Mouse (Mus musculus): ENCODE data around the gene Gnpnat1.
"Not testable (repeated sequence)": the region's sequence is repeated elsewhere in the genome, so short reads cannot be mapped to it uniquely, and the experiment has no call there.

Gnpnat1 gene

DNA sequence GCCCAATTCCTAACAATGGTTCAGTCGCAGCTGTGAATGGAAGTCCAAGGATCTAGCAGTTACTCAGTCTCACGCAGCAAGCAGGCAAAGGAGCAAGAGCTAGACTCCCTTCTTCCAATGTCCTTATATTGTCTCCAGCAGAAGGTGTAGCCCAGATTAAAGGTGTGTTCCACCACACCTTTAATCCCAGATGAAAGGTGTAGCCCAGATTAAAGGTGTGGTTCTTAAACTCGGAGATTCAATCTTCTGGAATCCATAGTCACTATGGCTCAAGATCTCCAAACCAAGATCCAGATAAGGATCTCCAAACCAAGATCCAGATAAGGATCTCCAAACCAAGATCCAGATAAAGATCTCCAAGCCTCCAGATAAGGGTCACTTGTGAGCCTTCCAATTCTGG, at the start of gene Gnpnat1:
Gene Gnpnat1, minus strand, starts transcription at position 101 of the 400 bp plus-strand sequence.
- not testable (repeated sequence) for DNase-seq

DNA sequence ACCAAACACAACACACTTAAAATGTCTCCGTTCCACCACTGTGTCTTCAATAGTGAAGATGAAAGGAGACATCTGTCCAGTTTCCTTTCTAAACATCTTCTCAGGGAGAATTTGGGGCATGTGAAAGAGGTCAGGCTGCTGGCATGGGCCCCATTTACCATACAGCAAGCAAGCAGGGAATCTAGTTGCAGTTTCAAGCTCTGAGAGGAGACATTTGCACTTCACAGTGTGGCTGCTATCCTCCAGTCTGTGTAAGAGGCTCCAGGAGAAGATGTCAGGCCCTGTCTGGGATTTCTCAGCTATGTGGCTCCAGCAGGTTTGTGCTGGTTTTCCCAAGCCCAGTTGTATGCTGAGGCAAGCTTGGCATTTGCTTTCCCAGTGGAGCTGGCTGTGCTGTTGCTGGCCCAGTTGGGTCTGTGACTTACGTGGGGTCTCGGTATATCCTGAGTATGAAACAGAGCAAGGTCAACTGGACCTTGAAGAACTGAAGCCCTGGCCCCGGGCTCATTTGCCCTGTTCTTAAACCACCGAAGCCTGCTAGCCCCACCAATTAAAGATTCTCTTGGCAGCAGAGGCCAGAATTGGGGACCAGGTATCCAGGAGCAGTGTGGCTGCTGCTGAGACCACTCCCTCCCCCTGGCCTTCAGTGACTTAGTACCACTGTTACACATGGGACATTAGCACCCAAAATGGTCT, 49.0 kb upstream of the Gnpnat1 start:
- no peak for DNase-seq

DNA sequence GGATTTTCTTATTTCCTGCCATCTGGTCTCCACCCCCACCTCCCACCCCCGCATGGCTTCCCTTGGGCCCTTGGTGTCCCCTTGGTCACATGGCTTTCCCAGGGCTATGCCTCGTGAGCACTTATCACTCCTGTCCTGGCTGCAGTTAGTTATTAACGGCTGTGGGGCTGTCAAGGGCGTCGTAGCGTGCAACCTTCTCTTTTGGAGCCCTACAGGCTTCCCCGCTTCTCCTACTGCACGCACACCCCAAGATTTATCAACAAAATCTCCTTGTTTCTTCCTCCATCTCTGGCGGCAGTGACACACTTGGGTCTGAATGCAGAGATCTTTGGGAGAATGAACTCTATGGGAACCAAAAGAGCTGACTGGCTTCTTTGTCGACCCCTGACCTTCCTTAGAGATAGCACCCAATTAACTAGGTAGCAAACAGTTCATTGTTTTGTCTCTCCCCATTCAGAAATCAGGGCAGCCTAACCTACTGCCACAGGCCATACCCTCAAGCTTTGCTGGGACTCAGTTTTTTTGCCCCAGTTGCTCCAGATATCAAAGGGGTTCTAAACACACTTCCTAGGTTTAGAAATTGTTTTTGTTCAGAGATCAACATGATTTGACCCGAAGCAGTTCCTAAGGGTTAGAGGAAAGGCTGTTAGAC, 48.3 kb upstream of the Gnpnat1 start:
- no peak for DNase-seq

- DNase-seq: no peak
Measured at GRCm38 (mm10) chr14:45452148-45452547, 47.4 kb upstream of the Gnpnat1 start.

DNA sequence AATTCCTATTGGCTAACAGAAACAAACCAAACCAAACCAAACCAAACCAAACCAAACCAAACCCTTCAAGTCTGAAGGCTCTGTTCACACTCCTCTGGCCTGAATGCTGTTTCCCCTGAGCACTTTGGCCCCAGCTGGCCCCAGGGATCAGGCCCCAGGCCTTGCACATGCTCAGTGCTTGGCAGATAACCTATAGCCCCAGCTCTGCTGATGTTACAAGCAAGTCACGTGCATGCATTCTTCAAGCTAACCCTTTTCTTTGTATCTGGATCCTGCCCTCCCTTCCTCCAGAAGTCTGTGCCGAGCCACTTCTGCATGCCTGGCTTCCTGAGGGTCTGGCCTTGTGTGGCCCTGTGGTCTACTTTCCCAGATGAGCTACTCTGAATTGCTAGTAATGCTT, 46.4 kb upstream of the Gnpnat1 start:
- DNase-seq: no peak

- no peak for DNase-seq
Measured at GRCm38 (mm10) chr14:45446777-45447176, 42.1 kb upstream of the Gnpnat1 start.

DNA sequence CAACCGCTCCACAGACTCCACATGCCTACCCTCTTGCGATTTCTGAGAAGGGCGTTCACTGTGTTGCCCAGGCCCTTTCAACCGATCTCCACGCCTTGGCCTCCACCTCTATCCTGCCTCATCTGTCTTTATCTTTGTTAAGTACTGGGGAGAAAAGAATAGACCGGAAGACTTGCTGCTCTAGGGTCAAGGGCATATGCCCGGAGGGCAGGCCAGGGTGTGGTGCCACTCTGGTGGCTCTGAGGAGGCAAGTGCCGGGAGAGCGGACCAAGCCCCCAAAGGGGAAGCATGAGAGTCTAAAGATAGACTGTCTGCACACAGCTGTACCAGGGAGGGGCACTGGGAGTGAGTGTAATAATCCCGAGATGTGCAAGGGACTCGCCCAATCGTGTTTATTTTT, 40.7 kb upstream of the Gnpnat1 start:
- DNase-seq: no peak

- no peak for DNase-seq
Measured at GRCm38 (mm10) chr14:45444870-45445269, 40.2 kb upstream of the Gnpnat1 start.

GRCm38 (mm10) chr14:45442781-45443560, 38.3 kb upstream of the Gnpnat1 start:
- DNase-seq: no peak

DNA sequence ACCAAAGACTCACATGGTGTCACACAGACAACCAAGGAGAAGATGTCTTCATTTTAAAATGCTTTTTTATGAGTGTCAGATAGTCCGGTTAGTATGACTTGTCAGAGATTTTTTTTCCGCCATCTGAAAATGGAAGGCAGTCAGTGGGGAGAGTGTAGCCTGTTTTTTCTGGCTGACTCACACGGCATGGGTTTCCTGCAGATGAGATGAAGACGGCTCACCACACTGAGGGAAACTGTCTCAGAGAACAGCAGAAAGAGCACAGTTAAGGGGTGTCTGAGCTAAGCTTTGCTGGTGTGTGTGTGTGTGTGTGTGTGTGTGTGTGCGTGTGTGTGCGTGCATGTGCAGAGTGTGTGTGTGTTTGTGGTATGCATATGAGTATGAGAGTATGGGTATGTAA, 36.6 kb upstream of the Gnpnat1 start:
- DNase-seq: no peak

- DNase-seq: no peak
Measured at GRCm38 (mm10) chr14:45439387-45439786, 34.7 kb upstream of the Gnpnat1 start.

GRCm38 (mm10) chr14:45438931-45439275, 34.2 kb upstream of the Gnpnat1 start:
- DNase-seq: no peak

DNA sequence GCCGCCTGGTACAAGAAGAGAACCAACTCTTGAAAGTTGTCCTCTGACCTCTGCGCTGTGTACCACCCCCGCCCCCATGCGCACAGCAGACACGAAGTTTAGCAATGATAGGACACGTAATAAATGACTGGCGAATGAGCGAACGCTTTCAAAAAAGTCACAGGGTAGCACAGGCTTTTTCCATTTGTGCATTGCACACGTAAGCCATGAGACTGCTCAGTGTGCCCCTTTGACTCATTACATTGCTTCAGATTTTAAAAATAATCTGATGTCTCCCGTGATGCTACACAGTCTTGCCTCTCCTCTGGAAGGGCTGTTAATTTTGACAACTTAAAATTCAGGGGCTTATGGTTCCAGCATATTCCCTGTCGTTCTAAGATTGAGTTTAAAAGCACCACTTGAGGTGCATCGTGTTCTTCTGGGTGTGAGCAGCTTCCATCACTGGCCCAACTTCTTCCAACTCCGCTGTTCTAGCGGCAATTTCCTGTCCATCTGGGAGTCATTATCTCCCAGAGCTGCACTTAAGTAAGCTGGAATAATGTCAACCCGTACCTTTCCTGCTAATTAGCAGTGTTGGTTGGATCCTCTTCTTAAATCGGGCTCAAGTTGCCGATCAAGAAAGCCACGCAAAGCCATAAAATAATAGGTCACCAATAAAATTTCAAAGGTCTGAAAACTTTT, 33.7 kb upstream of the Gnpnat1 start:
- DNase-seq: no peak

- no peak for DNase-seq
Measured at GRCm38 (mm10) chr14:45434220-45434619, 29.5 kb upstream of the Gnpnat1 start.

- DNase-seq: peak; percentile 35 to 41
Measured at GRCm38 (mm10) chr14:45432003-45432402, 27.3 kb upstream of the Gnpnat1 start.

DNA sequence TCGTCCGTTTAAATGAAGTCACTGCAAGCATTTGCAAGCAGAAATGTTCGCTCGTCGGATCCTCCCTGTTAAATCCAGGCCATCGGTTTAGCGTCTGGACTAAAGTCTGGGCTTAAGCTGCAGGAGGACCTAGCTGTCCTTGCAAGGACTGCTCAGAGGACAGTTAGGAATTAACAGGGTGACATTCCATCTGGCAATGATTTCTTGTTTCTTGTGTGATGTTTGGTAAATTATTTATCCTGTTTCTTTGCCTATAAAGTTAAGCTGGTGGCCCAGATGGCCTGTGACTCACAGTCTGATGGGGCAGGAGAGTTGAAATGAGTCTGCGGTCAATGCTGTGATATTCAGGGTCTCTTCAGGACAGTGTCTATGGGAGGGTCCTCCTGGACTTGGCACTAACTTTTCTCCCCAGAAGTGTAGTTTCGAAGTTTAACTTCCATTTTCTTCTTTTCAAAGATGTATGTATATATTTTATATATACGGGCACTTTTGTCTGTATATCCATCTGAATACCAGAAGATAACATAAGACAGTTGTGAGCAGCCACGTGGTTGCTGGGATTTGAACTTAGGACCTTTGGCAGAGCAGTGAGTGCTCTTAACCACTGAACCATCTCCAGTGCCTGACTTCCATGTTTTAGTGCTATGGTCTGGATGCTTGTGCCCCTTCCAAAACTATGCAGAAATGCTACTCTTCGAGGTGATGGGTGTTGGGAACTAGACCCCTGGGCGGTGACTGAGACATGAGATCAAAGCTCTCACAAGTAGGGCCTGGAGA, 25.5 kb upstream of the Gnpnat1 start:
- no peak for DNase-seq

GRCm38 (mm10) chr14:45423220-45423619, 18.5 kb upstream of the Gnpnat1 start:
- peak; percentile 31 to 37 for DNase-seq

- no peak for DNase-seq
Measured at GRCm38 (mm10) chr14:45422371-45422770, 17.7 kb upstream of the Gnpnat1 start.

GRCm38 (mm10) chr14:45419323-45419722, 14.6 kb upstream of the Gnpnat1 start:
- no peak for DNase-seq

DNA sequence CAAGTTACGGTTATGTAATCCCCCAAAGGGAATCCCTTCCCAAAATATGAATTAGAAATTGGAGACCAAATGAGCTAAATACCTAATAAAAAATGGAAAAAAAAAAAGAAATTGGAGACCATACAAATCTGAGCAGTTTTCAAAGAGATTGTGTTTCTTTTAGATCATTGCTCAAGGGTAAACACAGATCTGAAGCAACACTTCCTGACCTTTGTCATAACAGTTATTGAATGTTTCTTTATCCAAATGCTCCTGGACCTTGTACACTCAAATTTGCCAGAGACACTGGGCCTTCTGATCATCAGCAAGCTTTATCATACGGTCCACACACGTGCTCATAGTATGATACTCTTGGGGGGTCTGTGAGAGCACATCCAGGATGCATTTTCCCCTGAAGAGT, 13.8 kb upstream of the Gnpnat1 start:
- no peak for DNase-seq

DNA sequence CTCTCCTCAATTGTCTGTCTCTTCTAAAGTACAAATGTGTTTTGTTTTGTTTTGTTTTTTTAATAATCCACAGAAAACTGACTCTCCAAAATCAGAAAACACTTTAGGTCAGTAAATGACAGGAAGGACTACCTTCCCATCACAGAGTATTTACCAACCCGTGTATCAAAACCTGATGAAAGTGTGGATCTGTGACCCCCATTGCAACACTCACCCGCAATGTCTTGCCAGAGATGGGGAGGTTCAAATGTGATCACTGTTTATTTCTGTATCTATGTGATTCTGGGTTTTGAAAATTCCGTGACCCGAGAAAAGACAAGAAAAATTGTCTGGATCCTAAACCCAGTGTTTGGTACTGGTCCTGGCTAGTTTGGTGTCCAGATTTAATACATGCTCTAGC, 11.6 kb upstream of the Gnpnat1 start:
- DNase-seq: no peak

- DNase-seq: no peak
Measured at GRCm38 (mm10) chr14:45403651-45404050, 1.1 kb downstream of the Gnpnat1 start.

GRCm38 (mm10) chr14:45399836-45400235, 4.9 kb downstream of the Gnpnat1 start:
- no peak for DNase-seq

All from B cell, adult 2 months (primary cell).